Comparison of ENCODE assay signal across 16 mouse cellular contexts in the genomic region with DNA sequence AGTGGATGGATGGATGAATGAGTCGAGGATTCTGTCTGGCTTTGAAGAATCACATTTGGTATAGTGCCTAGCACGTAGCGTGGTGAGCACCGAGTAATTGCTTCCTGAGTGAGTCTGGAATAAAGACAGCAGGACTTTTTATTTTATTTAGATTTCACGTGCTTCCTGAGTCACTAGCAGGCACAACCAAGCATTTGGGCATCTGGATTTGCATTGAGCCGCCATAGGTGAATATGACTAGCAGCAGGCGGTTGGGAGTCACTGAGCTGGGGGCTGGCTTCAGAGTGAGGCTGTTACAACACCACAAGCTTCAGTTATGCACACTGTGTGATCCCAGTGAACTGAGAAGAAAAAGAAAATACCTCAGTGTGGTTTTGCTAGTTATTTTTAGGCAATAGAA. TPM values are rescaled to one million over a fixed set of nuclear protein-coding genes. Genes with fewer than 3 reads are reported as not detected.
DNase-seq lines count a peak whose midpoint lies in the region; ATAC-seq and TF ChIP-seq lines count a peak whose summit lies in the region.
"Had no signal": no experiment of that assay in that cellular context is flagged by ENCODE, and none has a peak within 500 bp of the region (broad histone marks: within the 10 kb centered on the region; RNA-seq: fewer than 3 reads in every experiment).

No protein-coding gene starts in this region.

- no peak overlapping the region for H3K4me3 ChIP-seq in heart, embryonic 15.5 days
- no peak overlapping the region for H3K4me3 ChIP-seq in lung, postnatal 0 days (ENCODE audit: low read depth, low read length)
- H3K4me3 ChIP-seq in brown adipose tissue, adult 24 weeks (ENCODE audit: insufficient read depth, low read depth, low read length): no peak overlapping the region
- no peak overlapping the region for H3K4me3 ChIP-seq in myocyte
- H3K4me3 ChIP-seq: hindbrain, embryonic 15.5 days; megakaryocyte, embryonic 14.5 days had no signal

- no peak for DNase-seq in heart, adult 11 months
- DNase-seq in lung, postnatal 0 days (ENCODE audit: low spot score): peak; percentile 18
- DNase-seq in lung, postnatal 4 days: no peak
- DNase-seq in adrenal gland, adult (ENCODE audit: inconsistent age in 2 of 2, low spot score in 1 of 2): no peak
- DNase-seq in gastrocnemius, adult 18-20 months (ENCODE audit: low spot score): no peak
- DNase-seq: adrenal gland, postnatal 10 days; gastrocnemius, postnatal 10 days; thymus, postnatal 25 days had no signal

- H3K9me3 ChIP-seq in heart, embryonic 15.5 days (replicated peaks): no peaks in the 10 kb centered on the region
- no peaks in the 10 kb centered on the region for H3K9me3 ChIP-seq in lung, postnatal 0 days (ENCODE audit: low read length)
- H3K9me3 ChIP-seq: hindbrain, embryonic 15.5 days; megakaryocyte, embryonic 14.5 days had no signal

- no peak for TF ChIP-seq CTCF in lung, postnatal 0 days (IDR thresholded peaks at IDR 0.05)

- 58% methylated on average over 7 of the region's 7 CpGs for WGBS in heart, embryonic 15.5 days
- 38% methylated on average over 7 of the region's 7 CpGs for whole genome bisulfite sequencing in lung, postnatal 0 days

- no peak for TF ChIP-seq EP300 in lung, postnatal 0 days (IDR thresholded peaks at IDR 0.05)

- H3K27me3 ChIP-seq in heart, embryonic 15.5 days: no peaks in the 10 kb centered on the region
- no peaks in the 10 kb centered on the region for H3K27me3 ChIP-seq in lung, postnatal 0 days (replicated peaks; ENCODE audit: insufficient read depth, low read length)
- no peaks in the 10 kb centered on the region for H3K27me3 ChIP-seq in myocyte (ENCODE audit: control insufficient read depth, insufficient read depth, insufficient read length)
- H3K27me3 ChIP-seq: hindbrain, embryonic 15.5 days had no signal

- H3ac ChIP-seq in myocyte (ENCODE audit: control insufficient read depth, insufficient read length): no peak overlapping the region

- no peak for TF ChIP-seq POLR2A in myocyte (IDR thresholded peaks at IDR 0.05; ENCODE audit: insufficient read length, low read depth)

- peaks cover 81% of the 10 kb centered on the region for H3K79me2 ChIP-seq in myocyte (ENCODE audit: control insufficient read depth, insufficient read depth)

- no peaks in the 10 kb centered on the region for H3K36me3 ChIP-seq in heart, embryonic 15.5 days
- H3K36me3 ChIP-seq in lung, postnatal 0 days (ENCODE audit: insufficient read depth, low read length): no peaks in the 10 kb centered on the region; the same call in 1 of the 2 replicates
- H3K36me3 ChIP-seq in myocyte (ENCODE audit: control insufficient read depth, insufficient read depth): no peaks in the 10 kb centered on the region
- H3K36me3 ChIP-seq: hindbrain, embryonic 15.5 days had no signal

- no peak overlapping the region for H3K4me2 ChIP-seq in heart, embryonic 15.5 days
- no peak overlapping the region for H3K4me2 ChIP-seq in lung, postnatal 0 days (replicated peaks; ENCODE audit: low read depth, low read length)
- peak overlapping the region; percentile 38 for H3K4me2 ChIP-seq in myocyte (ENCODE audit: low read depth)
- H3K4me2 ChIP-seq: hindbrain, embryonic 15.5 days had no signal

- H3K4me1 ChIP-seq in heart, embryonic 15.5 days (replicated peaks): peaks cover 45% of the 10 kb centered on the region
- H3K4me1 ChIP-seq in lung, postnatal 0 days (ENCODE audit: insufficient read depth, low read depth, low read length): no peaks in the 10 kb centered on the region; the same call in 1 of the 2 replicates
- H3K4me1 ChIP-seq in brown adipose tissue, adult 24 weeks (ENCODE audit: control insufficient read depth, insufficient read depth, insufficient read length, low read length): peaks cover 30% of the 10 kb centered on the region
- H3K4me1 ChIP-seq: hindbrain, embryonic 15.5 days had no signal

- no peak overlapping the region for H3K9ac ChIP-seq in heart, embryonic 15.5 days
- H3K9ac ChIP-seq in lung, postnatal 0 days (replicated peaks; ENCODE audit: low read depth): no peak overlapping the region
- H3K9ac ChIP-seq: hindbrain, embryonic 15.5 days; liver, embryonic 14.5 days had no signal

- no peak for ATAC-seq in heart, embryonic 15.5 days (replicated peaks; ENCODE audit: insufficient number of reproducible peaks, insufficient read depth, low FRiP score, low read depth)
- no peak for ATAC-seq in lung, postnatal 0 days
- ATAC-seq: CD4-positive, CD25-positive, alpha-beta regulatory T cell, adult 4 months; forebrain, embryonic 16.5 days had no signal

- H3K27ac ChIP-seq in heart, embryonic 15.5 days: peak overlapping the region; percentile 67
- H3K27ac ChIP-seq in lung, postnatal 0 days (ENCODE audit: low read length): no peak overlapping the region
- peak overlapping the region; percentile 25 for H3K27ac ChIP-seq in brown adipose tissue, adult 24 weeks (replicated peaks; ENCODE audit: low read depth, low read length)
- H3K27ac ChIP-seq: hindbrain, embryonic 15.5 days; liver, embryonic 14.5 days had no signal

TF ChIP-seq in myocyte, 11 proteins besides CTCF, POLR2A, EP300 and RAD21:
- no peak for TF ChIP-seq REST (IDR thresholded peaks at IDR 0.05; ENCODE audit: insufficient read depth, insufficient read length)
- TF ChIP-seq MAX (IDR thresholded peaks at IDR 0.05; ENCODE audit: low read depth): no peak

RNA-seq across cellular contexts. Expression of gene Ankrd2, which starts 26.7 kb away (rescaled TPM):
- polyA plus RNA-seq in heart, embryonic 15.5 days (2015; fragmentation: Nextera tagmentation; extraction: Ambion mirVana): 0.25 TPM in 1 of 2 replicates, not detected in the other
- 0.53 and 0.62 TPM in 2 replicates for polyA plus RNA-seq in lung, postnatal 0 days (2015; fragmentation: Nextera tagmentation; extraction: Ambion mirVana)
- polyA plus RNA-seq in brown adipose tissue, adult 24 weeks (2012; ENCODE audit: insufficient read depth, insufficient read length, missing spikeins): 2.1 and 3.2 TPM in 2 replicates
- 110 TPM for polyA plus RNA-seq in myocyte (2012; fragmentation: generic; extraction: Trizol)
- total RNA-seq in gastrocnemius, adult 18-20 months (2021): 100 to 1,000 TPM; 180 to 360 TPM
- polyA plus RNA-seq: CD4-positive, CD25-positive, alpha-beta regulatory T cell, adult 4 months had no signal

RNA-seq across cellular contexts. Expression of gene Ubtd1, which starts 27.5 kb away (rescaled TPM):
- polyA plus RNA-seq in heart, embryonic 15.5 days (2015; fragmentation: Nextera tagmentation; extraction: Ambion mirVana): 14.6 and 18.0 TPM in 2 replicates
- 21.3 and 23.2 TPM in 2 replicates for polyA plus RNA-seq in lung, postnatal 0 days (2015; fragmentation: Nextera tagmentation; extraction: Ambion mirVana)
- 8.4 and 9.0 TPM in 2 replicates for polyA plus RNA-seq in brown adipose tissue, adult 24 weeks (2012; ENCODE audit: insufficient read depth, insufficient read length, missing spikeins)
- polyA plus RNA-seq in myocyte (2012; fragmentation: generic; extraction: Trizol): 141 TPM
- total RNA-seq in gastrocnemius, adult 18-20 months (2021): 10 to 100 TPM; 15.5 to 17.3 TPM

RNA-seq across cellular contexts. Expression of gene Mms19, which starts 28.1 kb away (rescaled TPM):
- 19.7 and 22.5 TPM in 2 replicates for polyA plus RNA-seq in heart, embryonic 15.5 days (2015; fragmentation: Nextera tagmentation; extraction: Ambion mirVana)
- polyA plus RNA-seq in lung, postnatal 0 days (2015; fragmentation: Nextera tagmentation; extraction: Ambion mirVana): 12.8 and 16.5 TPM in 2 replicates
- polyA plus RNA-seq in brown adipose tissue, adult 24 weeks (2012; ENCODE audit: insufficient read depth, insufficient read length, missing spikeins): 8.6 and 9.6 TPM in 2 replicates
- 34.2 TPM for polyA plus RNA-seq in myocyte (2012; fragmentation: generic; extraction: Trizol)
- 1 to 10 TPM; 8.7 to 9.7 TPM for total RNA-seq in gastrocnemius, adult 18-20 months (2021)

RNA-seq across cellular contexts. Expression of gene Hoga1, which starts 36.3 kb away (rescaled TPM):
- polyA plus RNA-seq in heart, embryonic 15.5 days (2015; fragmentation: Nextera tagmentation; extraction: Ambion mirVana): 0.44 and 0.80 TPM in 2 replicates
- polyA plus RNA-seq in lung, postnatal 0 days (2015; fragmentation: Nextera tagmentation; extraction: Ambion mirVana): 4.9 and 6.4 TPM in 2 replicates
- 3.3 and 5.7 TPM in 2 replicates for polyA plus RNA-seq in brown adipose tissue, adult 24 weeks (2012; ENCODE audit: insufficient read depth, insufficient read length, missing spikeins)
- polyA plus RNA-seq in myocyte (2012; fragmentation: generic; extraction: Trizol): 2.4 TPM
- total RNA-seq in gastrocnemius, adult 18-20 months (2021): 1 to 10 TPM; 2.8 to 4.2 TPM
- polyA plus RNA-seq: CD4-positive, CD25-positive, alpha-beta regulatory T cell, adult 4 months had no signal

RNA-seq across cellular contexts. Expression of gene 4933411K16Rik, which starts 43.0 kb away (rescaled TPM):
- not detected in 2 replicates for polyA plus RNA-seq in heart, embryonic 15.5 days (2015; fragmentation: Nextera tagmentation; extraction: Ambion mirVana)
- 0.10 and 0.14 TPM in 2 replicates for polyA plus RNA-seq in lung, postnatal 0 days (2015; fragmentation: Nextera tagmentation; extraction: Ambion mirVana)
- polyA plus RNA-seq in brown adipose tissue, adult 24 weeks (2012; ENCODE audit: insufficient read depth, insufficient read length, missing spikeins): not detected in 2 replicates
- 0.30 TPM for polyA plus RNA-seq in myocyte (2012; fragmentation: generic; extraction: Trizol)
- under 1 TPM; 0.48 to 0.85 TPM for total RNA-seq in gastrocnemius, adult 18-20 months (2021)
- polyA plus RNA-seq: CD4-positive, CD25-positive, alpha-beta regulatory T cell, adult 4 months; forebrain, embryonic 16.5 days had no signal

Comparison
In these comparisons a context has a peak if more than half of its experiments do, and no peak if none do; other contexts are left out.
1. RNA of gene Ankrd2, which starts 26.7 kb away (polyA plus RNA-seq): 110 TPM in myocyte (single experiment); 2.1 to 3.2 TPM in brown adipose tissue, adult 24 weeks, 0.53 to 0.62 TPM in lung, postnatal 0 days and 0.25 TPM in heart, embryonic 15.5 days; every median in the first group is over 10 times any median in the second.